Mouse (Mus musculus): Measurements from ENCODE around the gene Nfkbie.

DNA sequence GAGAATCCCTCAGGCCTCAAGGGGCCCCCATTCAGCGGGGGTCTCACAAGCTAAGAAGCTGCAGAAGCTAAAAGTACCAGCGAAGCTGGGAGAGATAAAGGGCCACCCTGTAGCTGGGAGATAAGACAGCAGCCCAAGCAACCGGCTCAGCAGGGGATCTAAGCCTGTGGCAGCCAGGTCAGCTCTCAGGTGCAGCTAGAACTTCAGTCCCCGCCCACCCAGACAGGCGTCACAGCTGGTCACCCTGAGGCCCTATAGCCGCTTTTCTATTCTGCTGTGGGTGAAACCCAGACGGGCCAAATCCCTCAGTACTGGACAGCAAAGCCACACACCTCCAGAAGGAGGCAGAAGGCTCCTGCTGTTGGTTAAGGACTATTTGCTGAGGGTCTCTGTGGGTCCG is 38.0 kb downstream of the Nfkbie start:
- TF ChIP-seq CTCF (IDR thresholded peaks at IDR 0.05; ENCODE audit: low read depth, low read length) = no peak
- peak; percentile 88 for TF ChIP-seq TAL1 (conservative IDR thresholded peaks at IDR 0.05; ENCODE audit: low read depth, low read length)
